Mouse (Mus musculus) E14TG2a.4 (cell line): ENCODE measurements at regions not wholly inside any gene's neighbourhood (a gene's known extent, or its start where the extent isn't known, plus 50 kb on each side); places are given as distances from the start of the nearest gene placed in this dataset.
A peak's percentile ranks its signal among the peaks of the same experiment; 100 is the strongest.

Experiments used
- H3K27me3 ChIP-seq: 2 replicates; pipeline ENCODE4 v1.6.1; 2014; ENCODE audit warnings: low read length, control low read depth; ENCODE audit not compliant: insufficient read depth
- H3K36me3 ChIP-seq: 2 replicates; pipeline ENCODE4 v1.6.1; 2014; ENCODE audit warnings: low read length, control low read depth; ENCODE audit not compliant: insufficient read depth
- H3K4me1 ChIP-seq: replicated peaks from 2 replicates; pipeline ENCODE4 v1.6.1; 2014; ENCODE audit warnings: low read depth, low read length, control low read depth
- H3K4me3 ChIP-seq: replicated peaks from 2 replicates; pipeline ENCODE4 v1.5.1; 2014; ENCODE audit warnings: mild to moderate bottlenecking, low read length
- H3K9me3 ChIP-seq: 2 replicates; pipeline ENCODE4 v1.6.1; 2014; ENCODE audit warnings: low read length, control low read depth
- CTCF ChIP-seq: conservative IDR thresholded peaks from 2 replicates; pipeline ENCODE4 v1.5.1; 2014; ENCODE audit warnings: low read length
- NANOG ChIP-seq: IDR thresholded peaks from 2 replicates; pipeline ENCODE4 v1.6.1; 2014; ENCODE audit warnings: borderline replicate concordance, low read length, mixed read lengths
- POU5F1 ChIP-seq: IDR thresholded peaks from 2 replicates; pipeline ENCODE4 v1.6.1; 2014; ENCODE audit warnings: low read length, borderline replicate concordance

DNA sequence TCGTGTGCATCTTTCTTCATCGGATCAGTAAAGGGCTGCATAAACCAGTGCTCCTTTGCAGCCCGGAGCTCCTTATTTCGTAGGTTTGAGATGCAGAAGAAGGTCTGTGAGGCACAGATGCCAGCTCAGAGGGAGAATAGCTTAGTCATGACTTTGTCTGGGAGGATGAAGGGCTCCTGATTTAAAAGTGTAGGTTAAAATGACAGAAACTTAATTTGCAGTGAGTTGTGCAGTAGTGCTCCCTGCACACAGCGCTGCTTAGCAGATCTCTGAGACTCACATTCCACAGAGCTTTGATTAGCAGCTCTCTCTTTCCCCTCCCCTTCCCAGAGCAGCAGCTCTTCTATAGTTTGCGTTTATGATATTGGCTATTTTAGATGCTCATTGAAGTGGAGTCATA lies 200.9 kb downstream of the Vrk1 start:
- Histone ChIP-seq H3K9me3 (peaks cover 9% of the 10 kb centered on the region), H3K36me3 (no peaks in the 10 kb centered on the region), H3K4me1 (peaks cover 30% of the 10 kb centered on the region), H3K4me3 (no peak overlapping the region), H3K27me3 (0 out of 2 replicates have a peak, but pooled peaks cover 3% of the 10 kb centered on the region)
- no peak for TF ChIP-seq POU5F1
- no peak for TF ChIP-seq CTCF
- no peak for TF ChIP-seq NANOG

DNA sequence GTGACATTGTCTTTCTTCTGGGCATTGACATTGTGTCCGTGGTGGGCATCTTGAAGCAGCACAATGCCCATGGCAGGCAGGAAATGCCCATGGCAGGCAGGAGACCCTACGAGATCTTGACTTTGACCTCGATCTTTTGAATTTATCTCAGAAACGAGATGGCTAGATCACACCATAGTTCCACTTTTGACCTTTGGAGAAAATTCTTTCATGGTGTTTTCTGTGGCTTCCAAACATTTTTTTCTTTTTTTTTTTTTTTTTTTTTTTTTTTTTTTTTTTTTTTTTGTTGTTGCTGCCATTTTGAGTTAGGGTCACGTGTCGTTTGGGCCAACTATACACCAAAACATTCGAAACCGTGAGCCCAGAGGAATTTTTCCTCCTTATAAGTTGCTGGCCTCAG lies 201.5 kb downstream of the Vrk1 start:
- Histone ChIP-seq H3K36me3 (no peaks in the 10 kb centered on the region), H3K4me3 (no peak overlapping the region), H3K4me1 (peaks cover 30% of the 10 kb centered on the region), H3K9me3 (peaks cover 9% of the 10 kb centered on the region), H3K27me3 (0 out of 2 replicates have a peak, but pooled peaks cover 5% of the 10 kb centered on the region)
- TF ChIP-seq NANOG, result no peak
- TF ChIP-seq POU5F1, result no peak
- no peak for TF ChIP-seq CTCF

DNA sequence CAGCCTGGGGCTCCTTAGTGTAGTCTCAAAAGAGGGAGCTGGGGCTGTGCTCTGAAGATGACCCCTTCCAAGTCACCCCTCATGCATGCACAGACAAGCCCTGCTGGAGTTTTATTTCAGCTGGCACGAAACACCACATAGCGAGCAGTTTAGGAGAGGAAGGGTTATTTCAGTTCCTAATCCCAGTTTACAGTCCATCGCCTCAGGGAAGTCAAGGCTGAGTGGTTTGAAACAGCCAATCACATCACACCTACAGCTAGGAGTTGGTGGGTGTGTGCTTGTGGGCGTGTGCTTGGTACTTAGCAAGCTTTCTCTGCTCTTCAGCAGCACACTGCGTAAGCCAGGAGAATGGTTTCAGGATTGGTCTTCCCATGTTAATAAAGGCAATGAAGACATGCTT lies 202.4 kb downstream of the Vrk1 start:
- H3K4me3 ChIP-seq, result no peak overlapping the region
- peaks cover 30% of the 10 kb centered on the region for H3K4me1 ChIP-seq
- H3K36me3 ChIP-seq, result no peaks in the 10 kb centered on the region
- no peak for TF ChIP-seq CTCF
- TF ChIP-seq NANOG, result no peak
- TF ChIP-seq POU5F1, result no peak
- H3K27me3 ChIP-seq, result 0 out of 2 replicates have a peak, but pooled peaks cover 6% of the 10 kb centered on the region
- H3K9me3 ChIP-seq, result peaks cover 9% of the 10 kb centered on the region

DNA sequence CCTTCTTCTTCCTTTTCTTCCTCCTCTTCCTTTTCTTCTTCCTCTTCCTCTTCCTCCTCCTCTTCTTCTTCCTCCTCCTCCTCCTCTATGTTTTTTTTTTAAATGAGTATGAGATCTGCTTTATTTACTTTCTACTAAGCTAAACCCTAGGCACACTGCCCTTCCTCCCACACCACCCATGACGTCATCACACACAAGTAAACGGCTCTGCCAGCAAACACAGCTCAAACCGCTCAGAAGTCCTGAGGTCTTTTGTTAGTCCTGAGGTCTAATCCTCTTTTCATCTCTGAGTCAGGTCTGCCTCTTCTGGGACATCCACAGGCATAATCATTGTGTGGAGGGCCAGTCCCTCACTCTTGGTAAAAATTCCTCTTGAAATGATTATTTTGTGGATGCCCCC lies 210.0 kb downstream of the Vrk1 start:
- peaks cover 13% of the 10 kb centered on the region for H3K9me3 ChIP-seq
- TF ChIP-seq POU5F1 (no peak), CTCF (no peak), NANOG (no peak)

DNA sequence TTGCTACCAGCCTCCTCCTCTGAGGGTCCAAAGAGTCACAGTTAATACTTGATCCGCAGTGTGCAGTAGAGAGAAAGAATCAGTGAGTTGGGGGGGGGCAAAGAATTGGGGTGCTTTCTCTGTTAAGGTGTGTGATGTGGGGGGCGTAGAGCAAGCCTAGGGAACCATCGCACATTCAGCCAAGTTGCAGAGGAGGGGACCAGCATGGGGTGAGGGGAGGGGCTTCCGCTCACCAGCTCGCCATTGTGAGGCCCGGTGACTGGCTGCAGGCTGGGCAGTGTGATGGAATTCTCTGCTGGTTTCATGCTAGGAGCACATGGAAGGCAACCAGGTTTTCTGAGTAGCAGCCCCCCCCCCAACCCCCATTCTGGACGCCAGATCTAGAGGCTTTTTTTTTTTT lies 216.2 kb downstream of the Vrk1 start:
- Histone ChIP-seq H3K4me3 (no peak overlapping the region), H3K9me3 (peaks cover 16% of the 10 kb centered on the region), H3K27me3 (peaks cover 45% of the 10 kb centered on the region), H3K36me3 (no peaks in the 10 kb centered on the region), H3K4me1 (peaks cover 42% of the 10 kb centered on the region)
- TF ChIP-seq NANOG (no peak), CTCF (no peak), POU5F1 (no peak)

More for the DNA sequence above, 210.0 kb downstream of the Vrk1 start:
- peaks cover 39% of the 10 kb centered on the region for H3K27me3 ChIP-seq
- peaks cover 9% of the 10 kb centered on the region; the same call in 1 of the 2 replicates for H3K4me1 ChIP-seq
- H3K36me3 ChIP-seq, result no peaks in the 10 kb centered on the region
- H3K4me3 ChIP-seq, result no peak overlapping the region

DNA sequence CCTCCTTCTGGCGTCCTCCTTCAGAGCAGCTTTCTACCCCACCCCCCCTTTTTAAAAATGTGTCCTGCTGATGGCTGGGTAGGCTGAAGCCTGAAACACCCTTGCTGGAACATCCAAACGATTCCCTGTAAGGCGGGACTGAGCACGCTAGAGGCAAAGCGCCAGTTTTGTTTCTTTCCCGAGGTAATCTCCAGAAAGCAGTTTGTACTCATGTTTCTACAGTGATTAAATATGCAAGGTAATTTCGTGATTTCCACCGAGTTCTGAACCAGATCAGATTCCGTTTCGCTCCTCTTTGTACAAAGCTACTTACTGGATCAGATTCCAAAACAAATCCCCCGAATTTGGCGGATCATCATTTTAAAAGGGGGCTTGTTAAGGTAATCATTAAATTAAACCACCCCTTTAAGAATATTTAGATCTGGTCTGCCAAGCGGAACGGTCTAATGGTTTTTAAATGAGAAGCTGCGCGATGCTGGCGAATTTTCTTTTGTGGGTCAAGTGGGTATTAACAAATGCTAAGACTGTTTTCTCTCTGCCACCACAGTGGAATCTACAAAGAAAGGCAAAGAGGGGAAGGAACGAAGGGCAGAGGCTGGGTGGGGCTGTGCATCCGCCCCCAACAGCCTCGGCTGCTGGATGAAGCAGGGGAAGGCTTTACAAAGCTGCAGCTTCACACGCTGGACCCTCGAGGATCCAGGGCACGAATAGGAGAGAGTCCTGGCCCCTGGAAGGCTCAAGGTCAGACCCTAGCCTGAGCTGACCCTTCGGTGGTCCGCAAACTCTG lies 216.9 kb downstream of the Vrk1 start:
- Histone ChIP-seq H3K4me3 (peak overlapping the region; percentile 58), H3K27me3 (peaks cover 38% of the 10 kb centered on the region), H3K9me3 (peaks cover 13% of the 10 kb centered on the region), H3K36me3 (no peaks in the 10 kb centered on the region), H3K4me1 (peaks cover 49% of the 10 kb centered on the region)
- no peak for TF ChIP-seq NANOG
- TF ChIP-seq CTCF, result no peak
- no peak for TF ChIP-seq POU5F1

DNA sequence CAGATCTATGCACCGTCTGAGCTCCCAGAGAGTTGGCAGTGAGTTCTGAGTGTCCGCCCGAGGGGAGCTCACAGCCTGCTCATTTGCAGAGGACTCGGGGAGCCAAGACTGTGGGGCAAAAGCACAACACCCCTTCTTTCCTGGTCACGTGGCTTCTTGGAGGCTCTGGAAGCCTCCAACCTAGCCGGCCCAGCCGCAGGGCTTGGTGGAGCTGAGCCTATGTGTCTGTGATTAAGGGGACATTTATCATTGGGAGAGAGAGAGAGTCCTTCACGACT lies 217.5 kb downstream of the Vrk1 start:
- H3K9me3 ChIP-seq, result peaks cover 7% of the 10 kb centered on the region
- H3K4me1 ChIP-seq, result peaks cover 51% of the 10 kb centered on the region
- H3K36me3 ChIP-seq, result no peaks in the 10 kb centered on the region
- TF ChIP-seq NANOG (no peak), CTCF (no peak), POU5F1 (no peak)
- H3K27me3 ChIP-seq, result peaks cover 35% of the 10 kb centered on the region
- H3K4me3 ChIP-seq, result peak overlapping the region; percentile 58

DNA sequence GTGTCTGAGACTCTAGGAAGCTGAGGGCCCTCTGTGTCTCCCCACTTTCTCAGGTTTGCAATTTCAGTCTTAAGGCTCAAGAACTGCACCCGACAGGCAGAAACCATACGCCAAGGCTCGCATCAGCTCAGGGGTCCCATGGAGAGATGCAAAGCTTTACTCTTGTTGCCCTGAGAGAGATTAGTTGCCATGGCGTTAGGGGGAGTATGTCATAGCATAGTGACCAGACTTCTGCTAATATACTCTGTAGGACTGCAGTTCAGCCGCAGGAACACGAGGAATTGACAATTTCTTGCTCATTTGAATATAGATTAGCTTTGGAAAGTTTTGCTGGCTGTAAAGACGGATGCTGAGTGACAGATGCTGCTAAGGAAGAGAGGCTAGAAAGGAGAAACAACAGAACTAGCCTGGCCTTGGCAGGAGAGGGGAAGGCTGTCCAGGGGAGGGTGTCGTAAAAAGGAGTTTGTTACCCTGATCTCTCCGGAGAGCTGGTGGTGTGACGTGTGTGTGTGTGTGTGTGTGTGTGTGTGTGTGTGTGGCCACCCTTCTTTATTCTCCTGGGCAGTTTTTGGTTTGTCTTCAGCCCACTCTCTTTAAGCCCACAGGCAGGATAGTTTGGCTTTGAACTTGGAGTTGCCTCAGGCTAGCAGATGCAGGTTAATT lies 235.3 kb downstream of the Vrk1 start:
- Histone ChIP-seq H3K27me3 (peaks cover 17% of the 10 kb centered on the region), H3K9me3 (no peaks in the 10 kb centered on the region), H3K36me3 (no peaks in the 10 kb centered on the region), H3K4me3 (no peak overlapping the region), H3K4me1 (no peaks in the 10 kb centered on the region)
- TF ChIP-seq CTCF, result no peak
- TF ChIP-seq POU5F1, result no peak
